Mouse (Mus musculus): ENCODE measurements around the gene Trp53tg5. TPM values are rescaled to one million over a fixed set of nuclear protein-coding genes. Genes with fewer than 3 reads are reported as not detected.

Trp53tg5 gene
- total and polyA plus RNA-seq, 3 experiments: not detected

GRCm38 (mm10) chr2:164434681-164435080, 38.8 kb downstream of the Trp53tg5 start:
- H3K79me2 ChIP-seq (replicated peaks; ENCODE audit: control insufficient read depth, extremely low read depth, insufficient read depth, poor library complexity, severe bottlenecking): peaks cover 50% of the 10 kb centered on the region
- H3K27me3 ChIP-seq (replicated peaks): no peaks in the 10 kb centered on the region
- no peak overlapping the region for H3K27ac ChIP-seq (ENCODE audit: insufficient read depth, low read depth)
- peaks cover 9 to 59% of the 10 kb centered on the region in 2 experiments for H3K36me3 ChIP-seq (replicated peaks in 1 of 2; ENCODE audit: control insufficient read depth in 1 of 2, insufficient read depth in 1 of 2, low read length in 1 of 2)
- TF ChIP-seq ZMIZ1 (IDR thresholded peaks at IDR 0.05; ENCODE audit: low read depth, low read length) (no peak), KAT2A (IDR thresholded peaks at IDR 0.05; ENCODE audit: insufficient replicate concordance, low read length) (no peak), MAZ (IDR thresholded peaks at IDR 0.05; ENCODE audit: low read depth, low read length) (no peak), RAD21 (IDR thresholded peaks at IDR 0.05; ENCODE audit: low read depth, low read length) (no peak), TCF12 (IDR thresholded peaks at IDR 0.05; ENCODE audit: low read depth, low read length) (no peak), UBTF (IDR thresholded peaks at IDR 0.05; ENCODE audit: low read depth, low read length) (no peak), PAX5 (IDR thresholded peaks at IDR 0.05; ENCODE audit: low read length) (no peak), NRF1 (IDR thresholded peaks at IDR 0.05; ENCODE audit: low read depth, low read length) (no peak), MAX (IDR thresholded peaks at IDR 0.05; ENCODE audit: low read length) (no peak), ZNF384 (IDR thresholded peaks at IDR 0.05; ENCODE audit: low read depth, low read length) (no peak), RCOR1 (conservative IDR thresholded peaks at IDR 0.05; ENCODE audit: low read depth, low read length) (no peak), USF1 (IDR thresholded peaks at IDR 0.05; ENCODE audit: low read depth, low read length) (no peak), MYC (IDR thresholded peaks at IDR 0.05; ENCODE audit: low read depth, low read length) (no peak), ELF1 (IDR thresholded peaks at IDR 0.05; ENCODE audit: low read depth, low read length) (no peak), EP300 (IDR thresholded peaks at IDR 0.05; ENCODE audit: low read length) (no peak), SMC3 (IDR thresholded peaks at IDR 0.05; ENCODE audit: low read depth, low read length) (no peak), MEF2A (IDR thresholded peaks at IDR 0.05; ENCODE audit: borderline replicate concordance, low read depth, low read length) (no peak)
- peaks cover 27 to 63% of the 10 kb centered on the region in 2 experiments for H3K4me1 ChIP-seq (ENCODE audit: control insufficient read depth in 1 of 2, insufficient read depth in 2 of 2)
- no peak for DNase-seq (ENCODE audit: extremely low read depth)
- dilution Hi-C loops (cut with MboI; ENCODE audit: extremely low pct_ligation_motif_present, extremely low pct_unique_long_range_greater_than_20kb, low sequenced_read_pairs) (no loop called here), in situ Hi-C loops (cut with MboI; ENCODE audit: low pct_ligation_motif_present, low pct_unique_long_range_greater_than_20kb, low sequenced_read_pairs) (no loop called here)
- no peak overlapping the region for H3K9ac ChIP-seq (ENCODE audit: insufficient read depth, low read depth)
- no peaks in the 10 kb centered on the region for H3K9me3 ChIP-seq (replicated peaks; ENCODE audit: low read length)
- H3K4me3 ChIP-seq (replicated peaks in 1 of 3; ENCODE audit: low read depth in 2 of 3, low read length in 2 of 3, poor library complexity in 1 of 3): no peak overlapping the region
- H3K4me2 ChIP-seq (ENCODE audit: insufficient read depth, low read depth, poor library complexity, severe bottlenecking): no peak overlapping the region

GRCm38 (mm10) chr2:164433278-164433895, 40.1 kb downstream of the Trp53tg5 start:
- dilution Hi-C loops (cut with MboI; ENCODE audit: extremely low pct_ligation_motif_present, extremely low pct_unique_long_range_greater_than_20kb, low sequenced_read_pairs): no loop called here
- no peaks in the 10 kb centered on the region for H3K9me3 ChIP-seq (replicated peaks; ENCODE audit: low read length)
- no peak overlapping the region for H3K4me3 ChIP-seq (replicated peaks in 1 of 3; ENCODE audit: low read depth in 2 of 3, low read length in 2 of 3, poor library complexity in 1 of 3)
- H3K79me2 ChIP-seq (replicated peaks; ENCODE audit: control insufficient read depth, extremely low read depth, insufficient read depth, poor library complexity, severe bottlenecking): peaks cover 39% of the 10 kb centered on the region
- H3K9ac ChIP-seq (ENCODE audit: insufficient read depth, low read depth): no peak overlapping the region
- no peak overlapping the region for H3K27ac ChIP-seq (ENCODE audit: insufficient read depth, low read depth)
- peaks cover 27 to 54% of the 10 kb centered on the region in 2 experiments for H3K4me1 ChIP-seq (ENCODE audit: control insufficient read depth in 1 of 2, insufficient read depth in 2 of 2)
- H3K27me3 ChIP-seq (replicated peaks): no peaks in the 10 kb centered on the region
- peaks cover 21 to 64% of the 10 kb centered on the region in 2 experiments for H3K36me3 ChIP-seq (replicated peaks in 1 of 2; ENCODE audit: control insufficient read depth in 1 of 2, insufficient read depth in 1 of 2, low read length in 1 of 2)
- no peak overlapping the region for H3K4me2 ChIP-seq (ENCODE audit: insufficient read depth, low read depth, poor library complexity, severe bottlenecking)
- in situ Hi-C loops (cut with MboI; ENCODE audit: low pct_ligation_motif_present, low pct_unique_long_range_greater_than_20kb, low sequenced_read_pairs): no loop called here
- no peak for TF ChIP-seq CHD2 (IDR thresholded peaks at IDR 0.05; ENCODE audit: low read length)
- TF ChIP-seq BHLHE40 (IDR thresholded peaks at IDR 0.05; ENCODE audit: low read depth, low read length): no peak
- no peak for TF ChIP-seq E2F4 (IDR thresholded peaks at IDR 0.05; ENCODE audit: insufficient replicate concordance, low read depth, low read length)
- TF ChIP-seq USF2 (conservative IDR thresholded peaks at IDR 0.05; ENCODE audit: low read depth, low read length): no peak
- no peak for TF ChIP-seq ZC3H11A (IDR thresholded peaks at IDR 0.05; ENCODE audit: low read depth, low read length)
- TF ChIP-seq USF1 (IDR thresholded peaks at IDR 0.05; ENCODE audit: low read depth, low read length): no peak
- no peak for TF ChIP-seq PAX5 (IDR thresholded peaks at IDR 0.05; ENCODE audit: low read length)
- TF ChIP-seq MAFK (IDR thresholded peaks at IDR 0.05; ENCODE audit: insufficient replicate concordance, low read length): no peak
- TF ChIP-seq HCFC1 (IDR thresholded peaks at IDR 0.05; ENCODE audit: low read depth, low read length): no peak
- TF ChIP-seq MAX (IDR thresholded peaks at IDR 0.05; ENCODE audit: low read length): no peak
- no peak for TF ChIP-seq NELFE (IDR thresholded peaks at IDR 0.05; ENCODE audit: low read depth, low read length)
- TF ChIP-seq SIN3A (IDR thresholded peaks at IDR 0.05; ENCODE audit: low read length): no peak
- no peak for TF ChIP-seq MEF2A (IDR thresholded peaks at IDR 0.05; ENCODE audit: borderline replicate concordance, low read depth, low read length)
- TF ChIP-seq ZMIZ1 (IDR thresholded peaks at IDR 0.05; ENCODE audit: low read depth, low read length): no peak
- TF ChIP-seq JUND (conservative IDR thresholded peaks at IDR 0.05; ENCODE audit: low read depth, low read length): no peak
- TF ChIP-seq ELF1 (IDR thresholded peaks at IDR 0.05; ENCODE audit: low read depth, low read length): no peak
- TF ChIP-seq CHD1 (IDR thresholded peaks at IDR 0.05; ENCODE audit: low read depth, low read length): no peak
- DNase-seq (ENCODE audit: extremely low read depth): no peak

Data from CH12.LX (cell line).